Mouse (Mus musculus) embryonic facial prominence, embryonic 10.5 days (tissue): ENCODE data around the gene Sap25. TPM values are rescaled to one million over a fixed set of nuclear protein-coding genes. Genes with fewer than 3 reads are reported as not detected.

ENCODE experiments used
- DNase-seq: peaks from one replicate; pipeline ENCODE4 v3.0.0-alpha.2; 2017; ENCODE audit warnings: low spot score
- H3K27ac ChIP-seq: fragments of 300-500 bp; sonication (generic); replicated peaks from 2 replicates; pipeline ENCODE4 v1.5.1; 2016; ENCODE audit warnings: mild to moderate bottlenecking
- H3K27me3 ChIP-seq: fragments of 300-500 bp; sonication (generic); replicated peaks from 2 replicates; pipeline ENCODE4 v1.6.1; 2016; ENCODE audit warnings: low read depth, mild to moderate bottlenecking; ENCODE audit not compliant: poor library complexity, severe bottlenecking
- H3K36me3 ChIP-seq: fragments of 300-500 bp; sonication (generic); replicated peaks from 2 replicates; pipeline ENCODE4 v1.6.1; 2016; ENCODE audit warnings: mild to moderate bottlenecking, moderate library complexity
- H3K4me1 ChIP-seq: fragments of 300-500 bp; sonication (generic); 2 replicates; pipeline ENCODE4 v1.6.1; 2016
- H3K4me3 ChIP-seq: fragments of 300-500 bp; sonication (generic); 2 replicates; pipeline ENCODE4 v1.5.1; 2016; ENCODE audit warnings: mild to moderate bottlenecking, moderate library complexity
- H3K9me3 ChIP-seq: fragments of 300-500 bp; sonication (generic); 2 replicates; pipeline ENCODE4 v1.6.1; 2016; ENCODE audit warnings: mild to moderate bottlenecking
- WGBS: fragments of 180-500 bp; shearing (Covaris S2); methylation state at CpG from one replicate; pipeline ENCODE4 v1.1.7; 2016; 5-methylcytosine and 5-hydroxymethylcytosine counted together
- polyA plus RNA-seq: library from polyadenylated mRNA; unstranded; fragments of >200 nt; fragmentation: Nextera tagmentation; extraction: Ambion mirVana; gene quantifications from 2 replicates; pipeline ENCODE4 v1.2.1, GENCODE M21; 2016

Gene Sap25
- polyA plus RNA-seq = 9.0 and 9.2 TPM in 2 replicates

DNA sequence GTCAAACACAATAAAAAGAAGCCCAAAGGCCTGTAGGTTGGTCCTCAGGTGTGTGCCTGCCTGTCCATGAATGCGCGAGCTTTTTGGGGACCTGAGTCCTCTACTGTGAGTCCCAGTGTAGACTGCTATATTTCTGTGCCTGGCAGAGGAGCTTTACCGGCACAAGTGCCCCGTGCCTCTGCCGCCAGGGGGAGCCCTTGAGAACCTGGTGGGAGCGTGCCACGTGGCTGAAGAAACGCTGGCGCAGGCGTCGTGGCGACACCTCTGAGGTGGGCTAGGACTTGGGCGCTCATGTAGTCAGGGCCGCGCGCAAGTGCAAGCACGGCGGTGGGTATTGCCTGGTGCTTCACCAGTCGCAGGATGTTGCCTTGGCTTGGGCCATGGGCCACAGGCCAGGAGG, at the start of gene Sap25:
Gene Sap25 (plus strand): TSS at position 281 of the 400 bp plus-strand sequence.
- Histone ChIP-seq H3K4me1 (peaks cover 26% of the 10 kb centered on the region), H3K36me3 (peaks cover 73% of the 10 kb centered on the region), H3K4me3 (no peak within 1 kb of the TSS), H3K27me3 (peaks cover 38% of the 10 kb centered on the region), H3K27ac (no peak within 1 kb of the TSS), H3K9me3 (no peaks in the 10 kb centered on the region)
- WGBS = 90% methylated on average over 19 of the region's 19 CpGs
- DNase-seq = no peak

DNA sequence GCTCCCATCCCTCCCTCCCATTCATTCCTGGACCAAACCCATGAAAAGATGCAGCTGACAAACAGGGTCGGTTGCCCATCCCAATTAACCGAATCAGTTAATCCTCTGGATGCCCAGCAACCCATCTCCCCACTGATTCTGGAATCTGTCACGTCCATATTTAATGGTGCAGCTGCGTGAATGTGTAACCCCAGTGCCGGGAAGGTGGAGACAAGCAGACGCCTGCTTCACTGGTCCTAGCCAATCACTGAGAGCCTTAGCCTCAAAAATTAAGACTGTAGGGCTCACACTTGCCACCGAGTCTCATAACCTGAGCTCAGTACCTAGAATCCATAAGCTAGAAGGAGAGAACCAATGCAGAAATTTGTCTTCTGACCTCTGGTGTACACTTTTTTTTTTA, 45.2 kb upstream of the Sap25 start:
- no peaks in the 10 kb centered on the region for H3K27me3 ChIP-seq
- H3K27ac ChIP-seq = no peak overlapping the region
- DNase-seq = no peak
- no peaks in the 10 kb centered on the region for H3K9me3 ChIP-seq
- H3K36me3 ChIP-seq = peaks cover 22% of the 10 kb centered on the region
- 82% methylated on average over 7 of the region's 7 CpGs for WGBS
- peaks cover 22% of the 10 kb centered on the region for H3K4me1 ChIP-seq
- H3K4me3 ChIP-seq = no peak overlapping the region

DNA sequence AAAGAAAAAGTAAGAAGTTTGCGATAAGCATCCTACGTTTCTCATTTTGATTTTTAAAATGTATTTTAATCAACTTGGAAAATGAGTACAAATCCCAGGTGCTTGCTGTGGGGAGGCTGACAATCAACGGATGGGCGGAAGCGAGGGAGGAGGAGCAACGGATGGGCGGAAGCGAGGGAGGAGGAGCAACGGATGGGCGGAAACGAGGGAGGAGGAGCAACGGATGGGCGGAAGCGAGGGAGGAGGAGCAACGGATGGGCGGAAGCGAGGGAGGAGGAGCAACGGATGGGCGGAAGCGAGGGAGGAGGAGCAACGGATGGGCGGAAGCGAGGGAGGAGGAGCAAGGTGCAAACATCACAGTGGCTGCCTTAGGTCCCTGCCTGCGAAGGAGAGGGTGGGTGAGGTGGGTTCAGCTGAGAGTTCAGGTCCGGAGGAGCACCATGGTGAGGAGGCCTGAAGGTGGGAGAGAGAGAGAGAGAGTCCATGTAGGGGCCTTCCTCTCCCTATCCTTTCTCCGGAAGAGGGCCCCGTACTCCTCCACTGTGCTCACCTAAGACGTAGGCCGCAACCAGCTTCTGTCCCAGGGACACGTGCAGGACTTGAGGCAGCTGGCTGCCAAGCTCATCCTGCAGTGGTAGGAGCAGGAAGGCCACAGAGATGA, 44.4 kb upstream of the Sap25 start:
- no peaks in the 10 kb centered on the region for H3K27me3 ChIP-seq
- peak overlapping the region; percentile 75 for H3K27ac ChIP-seq
- no peak for DNase-seq
- no peaks in the 10 kb centered on the region for H3K9me3 ChIP-seq
- peaks cover 22% of the 10 kb centered on the region for H3K36me3 ChIP-seq
- H3K4me3 ChIP-seq = peak overlapping the region; percentile 49
- WGBS = 28% methylated on average over 30 of the region's 30 CpGs
- H3K4me1 ChIP-seq = peaks cover 26% of the 10 kb centered on the region

DNA sequence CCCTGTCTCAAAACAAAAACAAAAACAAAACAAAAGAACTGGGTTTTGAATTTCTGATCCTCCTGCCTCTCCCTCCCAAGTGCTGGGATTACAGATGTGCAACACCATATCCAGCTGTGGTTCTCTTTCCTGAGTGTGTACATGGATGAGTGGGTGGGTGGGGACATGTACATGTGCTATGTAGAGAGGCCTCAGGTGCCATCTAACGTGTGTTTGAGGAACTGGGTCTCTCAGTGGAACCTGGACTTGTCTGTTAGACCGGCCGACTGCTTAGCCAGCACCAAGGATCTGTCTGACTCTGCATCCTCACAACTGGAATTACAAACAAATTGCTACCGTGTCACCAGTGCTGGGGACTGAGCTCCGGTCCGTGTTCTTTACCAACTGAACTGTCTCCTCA, 43.5 kb upstream of the Sap25 start:
- Histone ChIP-seq H3K4me1 (peaks cover 34% of the 10 kb centered on the region), H3K9me3 (no peaks in the 10 kb centered on the region), H3K27me3 (no peaks in the 10 kb centered on the region), H3K27ac (no peak overlapping the region), H3K36me3 (peaks cover 22% of the 10 kb centered on the region), H3K4me3 (peak overlapping the region; percentile 49; the same call in 1 of the 2 replicates)
- DNase-seq = no peak
- 97% methylated on average over 6 of the region's 6 CpGs for WGBS

DNA sequence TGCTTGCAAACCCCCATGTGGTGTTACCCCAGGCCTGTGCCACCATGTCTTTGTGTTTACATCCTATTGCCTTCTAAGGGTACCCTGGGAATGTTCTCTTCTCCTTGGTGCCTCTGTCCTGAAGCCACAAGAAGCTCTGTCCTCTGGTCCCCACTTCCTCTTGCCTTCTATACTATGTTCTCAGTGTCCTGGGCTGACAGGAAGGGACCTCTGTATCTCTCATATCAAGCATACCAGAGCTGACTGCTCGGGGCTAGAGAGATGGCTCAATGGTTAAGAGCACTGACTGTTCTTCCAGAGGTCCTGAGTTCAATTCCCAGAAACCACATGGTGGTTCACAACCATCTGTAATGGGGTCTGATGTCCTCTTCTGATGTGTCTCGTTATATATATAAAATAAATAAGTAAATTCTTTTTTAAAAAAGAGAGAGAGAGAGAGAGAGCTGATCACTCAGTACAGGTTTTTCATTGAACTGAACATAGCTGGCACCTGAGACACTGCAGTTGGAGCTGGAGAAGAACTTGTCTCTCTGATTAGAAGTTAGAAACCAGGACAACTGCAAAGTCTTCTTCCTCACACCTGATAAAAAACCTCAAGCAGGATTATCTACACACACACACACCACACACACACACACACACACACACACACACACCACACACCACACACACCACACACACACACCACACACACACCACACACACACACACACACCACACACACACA, 42.9 kb upstream of the Sap25 start:
- DNase-seq = no peak
- no peaks in the 10 kb centered on the region for H3K27me3 ChIP-seq
- peaks cover 40% of the 10 kb centered on the region for H3K4me1 ChIP-seq
- no peak overlapping the region for H3K27ac ChIP-seq
- H3K9me3 ChIP-seq = no peaks in the 10 kb centered on the region
- 88% methylated on average over 2 of the region's 2 CpGs for WGBS
- H3K36me3 ChIP-seq = peaks cover 23% of the 10 kb centered on the region
- H3K4me3 ChIP-seq = no peak overlapping the region

DNA sequence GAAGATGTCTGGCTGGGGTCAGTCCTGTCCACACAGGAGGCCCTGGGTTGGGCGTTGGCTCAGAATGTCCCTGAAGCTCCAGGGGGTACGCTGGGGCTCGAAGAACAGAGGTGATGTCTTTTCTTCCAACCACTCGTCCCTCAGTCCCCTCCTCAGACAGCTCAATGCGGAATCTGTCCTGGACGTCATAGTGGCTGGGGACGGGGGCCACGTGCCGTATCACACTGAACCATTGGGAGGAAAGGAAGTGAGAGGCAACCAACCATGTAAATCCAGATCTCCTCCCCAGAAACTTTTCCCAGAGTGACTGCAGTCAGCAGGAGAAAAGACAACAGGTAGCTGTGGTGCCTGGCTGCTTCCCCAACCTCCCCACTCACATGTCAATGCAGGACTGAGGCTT, 41.5 kb upstream of the Sap25 start:
- no peaks in the 10 kb centered on the region for H3K27me3 ChIP-seq
- H3K36me3 ChIP-seq = peaks cover 37% of the 10 kb centered on the region
- H3K4me1 ChIP-seq = peaks cover 42% of the 10 kb centered on the region
- H3K9me3 ChIP-seq = no peaks in the 10 kb centered on the region
- 62% methylated on average over 9 of the region's 9 CpGs for WGBS
- H3K27ac ChIP-seq = peak overlapping the region; percentile 98; the same call in 1 of the 2 replicates
- DNase-seq = no peak
- peak overlapping the region; percentile 78 for H3K4me3 ChIP-seq

DNA sequence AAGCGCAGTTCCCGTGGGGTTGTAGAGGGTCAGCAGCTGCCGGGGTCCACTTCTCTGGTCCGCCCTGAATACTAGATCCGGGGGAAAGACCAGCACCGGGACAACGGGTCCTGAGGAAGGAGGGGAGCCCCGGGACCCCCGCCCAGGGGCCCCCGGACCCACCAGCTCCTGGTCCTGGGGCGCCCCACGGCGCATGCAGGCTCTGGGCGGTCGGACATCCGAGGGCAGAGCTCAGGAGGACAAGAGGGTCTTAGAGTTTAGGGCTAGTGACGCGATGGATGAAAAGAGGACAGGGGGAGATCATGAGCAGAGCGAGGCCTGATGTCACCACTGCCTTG, 40.9 kb upstream of the Sap25 start:
- peak overlapping the region; percentile 78 for H3K4me3 ChIP-seq

DNA sequence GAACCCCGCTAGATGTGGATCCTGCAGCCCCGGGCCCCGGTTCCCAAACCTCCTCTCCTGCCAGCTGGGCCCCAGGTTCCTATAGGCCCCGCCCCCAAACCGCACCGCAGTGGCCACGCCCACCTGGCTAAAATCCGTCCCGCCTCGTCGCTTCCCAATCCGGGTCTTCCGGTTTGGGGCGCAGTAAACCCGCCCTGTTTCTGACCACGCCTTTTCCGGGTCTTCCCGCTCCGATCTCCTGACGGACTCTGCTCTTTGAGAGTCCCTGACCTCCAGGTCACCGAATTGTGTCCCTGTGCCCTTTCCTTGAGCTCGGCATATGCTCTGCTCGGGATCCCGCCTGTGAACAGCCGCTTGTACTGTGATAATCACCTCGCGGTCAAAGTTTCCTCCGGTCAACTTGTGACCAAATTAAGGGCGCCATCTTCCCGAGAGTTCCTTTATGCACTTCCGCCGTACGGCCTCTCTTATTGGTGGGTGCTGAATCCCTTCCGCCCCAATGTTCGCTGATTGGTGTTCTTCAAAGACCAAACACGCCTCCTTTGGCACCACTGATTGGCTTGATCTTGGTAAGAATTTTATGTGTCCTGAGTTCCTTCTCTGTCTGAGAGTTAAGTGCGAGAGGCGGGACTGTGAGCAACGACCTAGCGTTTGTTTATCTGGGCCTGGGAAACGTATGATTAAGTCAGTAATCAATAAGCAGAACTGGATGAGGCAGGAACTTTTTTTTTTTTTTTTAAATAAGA, 40.3 kb upstream of the Sap25 start, which contains the start of gene Mospd3:
Gene Mospd3 (minus strand): TSS at position 440 of the 746 bp plus-strand sequence.
- WGBS = under 1% methylated on average over 41 of the region's 41 CpGs
- peak within 1 kb of the TSS; percentile 98 for H3K27ac ChIP-seq
- no peaks in the 10 kb centered on the region for H3K27me3 ChIP-seq
- H3K9me3 ChIP-seq = no peaks in the 10 kb centered on the region
- peaks cover 42% of the 10 kb centered on the region for H3K4me1 ChIP-seq
- H3K36me3 ChIP-seq = peaks cover 49% of the 10 kb centered on the region
- peak within 1 kb of the TSS; percentile 78 for H3K4me3 ChIP-seq
- peak; percentile 95 for DNase-seq

More for the DNA sequence above, 40.9 kb upstream of the Sap25 start:
- Histone ChIP-seq H3K4me1 (peaks cover 42% of the 10 kb centered on the region), H3K36me3 (peaks cover 43% of the 10 kb centered on the region), H3K9me3 (no peaks in the 10 kb centered on the region), H3K27ac (peak overlapping the region; percentile 98), H3K27me3 (no peaks in the 10 kb centered on the region)
- DNase-seq = no peak
- WGBS = 3% methylated on average over 19 of the region's 19 CpGs

DNA sequence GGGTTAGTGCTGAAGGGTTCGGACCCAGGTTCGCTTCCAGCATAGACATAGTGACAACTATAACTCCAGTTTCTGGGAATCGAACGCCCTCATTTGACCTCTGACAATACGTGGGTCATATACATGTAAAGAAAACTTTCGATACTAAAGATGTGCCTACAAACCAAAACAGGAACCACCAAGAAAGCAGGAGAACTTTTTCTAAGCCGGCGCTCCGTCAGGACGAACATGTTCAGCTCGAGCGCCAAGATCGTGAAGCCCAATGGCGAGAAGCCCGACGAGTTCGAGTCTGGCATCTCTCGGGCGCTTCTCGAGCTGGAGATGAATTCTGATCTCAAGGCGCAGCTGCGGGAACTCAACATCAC, 39.8 kb upstream of the Sap25 start:
- H3K4me1 ChIP-seq = peaks cover 42% of the 10 kb centered on the region
- WGBS = 1% methylated on average over 22 of the region's 22 CpGs

DNA sequence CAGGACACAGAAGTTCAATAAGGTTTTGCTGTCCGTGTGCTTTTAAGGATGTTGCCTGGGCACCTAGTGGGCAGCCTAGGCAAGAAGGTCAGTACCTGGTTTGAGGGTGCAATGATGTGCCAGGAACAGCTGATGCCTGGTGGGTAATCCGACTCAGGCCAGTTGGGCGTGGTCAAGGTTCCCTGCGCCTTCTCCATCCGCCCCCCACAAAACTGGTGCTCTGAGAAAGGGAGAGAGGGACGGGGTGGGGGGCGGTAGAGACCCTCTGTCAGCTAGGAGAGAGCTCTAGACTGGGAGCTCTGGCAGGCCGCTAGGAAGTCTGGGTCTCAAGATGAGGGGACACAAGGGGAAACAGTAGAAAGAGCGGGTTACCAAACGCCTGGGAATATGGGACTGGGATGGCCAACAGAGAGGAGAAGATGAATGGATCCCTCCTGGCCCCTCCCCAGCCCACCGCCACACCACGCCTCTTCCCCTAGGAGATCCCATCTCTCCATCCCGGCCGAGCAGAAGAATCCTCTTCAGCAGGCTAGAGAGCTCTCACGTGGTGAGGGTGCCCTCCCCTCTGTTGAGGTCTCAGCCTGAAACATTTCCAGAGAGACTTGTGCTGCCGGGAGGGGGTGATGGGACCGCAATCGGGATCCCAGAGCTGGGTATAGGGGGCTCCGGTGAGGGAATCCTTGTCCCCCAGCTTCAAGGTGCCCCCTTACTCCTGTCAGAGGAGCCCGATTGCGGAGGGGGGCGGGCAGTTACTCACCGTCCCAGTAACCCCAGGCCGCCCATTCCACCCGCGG, 33.1 kb upstream of the Sap25 start:
- no peak for DNase-seq
- H3K27me3 ChIP-seq = peaks cover 21% of the 10 kb centered on the region
- no peaks in the 10 kb centered on the region for H3K9me3 ChIP-seq
- WGBS = 15% methylated on average over 26 of the region's 26 CpGs
- H3K4me1 ChIP-seq = peaks cover 60% of the 10 kb centered on the region
- H3K36me3 ChIP-seq = peaks cover 54% of the 10 kb centered on the region
- H3K4me3 ChIP-seq = peak overlapping the region; percentile 57
- H3K27ac ChIP-seq = peak overlapping the region; percentile 97

More for the DNA sequence above, 39.8 kb upstream of the Sap25 start:
- Histone ChIP-seq H3K4me3 (peak overlapping the region; percentile 78), H3K9me3 (no peaks in the 10 kb centered on the region), H3K27ac (peak overlapping the region; percentile 98), H3K27me3 (no peaks in the 10 kb centered on the region), H3K36me3 (peaks cover 54% of the 10 kb centered on the region)
- peak; percentile 54 for DNase-seq

DNA sequence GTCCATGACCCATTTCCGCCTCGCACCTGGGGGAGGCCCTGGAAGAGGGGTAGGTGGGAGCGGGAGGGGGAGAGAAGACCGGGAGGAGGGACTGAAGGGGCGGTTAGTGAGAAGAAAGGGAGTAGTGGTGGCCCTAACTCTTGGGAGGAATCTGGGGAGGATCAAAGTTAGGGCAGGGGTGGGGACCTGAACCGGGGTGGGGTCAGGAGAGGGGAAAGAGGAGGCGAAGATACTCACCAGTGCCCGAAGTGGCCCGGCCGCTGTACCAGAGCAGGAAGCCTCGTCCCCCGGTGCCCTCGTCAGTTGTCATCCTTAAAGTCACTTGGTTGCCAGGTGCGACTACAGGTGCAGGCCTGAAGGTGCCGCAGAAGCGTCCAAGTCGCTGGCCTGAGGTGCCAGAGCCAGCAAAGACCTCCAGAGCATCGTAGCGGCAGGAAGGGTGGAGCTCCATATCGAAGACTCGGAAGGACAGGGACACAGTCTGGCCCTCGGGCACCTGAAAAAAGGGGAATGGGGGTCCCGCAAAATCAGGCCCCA, 32.4 kb upstream of the Sap25 start:
- Histone ChIP-seq H3K4me3 (peak overlapping the region; percentile 57), H3K27me3 (peaks cover 21% of the 10 kb centered on the region), H3K27ac (peak overlapping the region; percentile 97), H3K4me1 (peaks cover 64% of the 10 kb centered on the region), H3K36me3 (peaks cover 48% of the 10 kb centered on the region), H3K9me3 (no peaks in the 10 kb centered on the region)
- no peak for DNase-seq
- WGBS = 16% methylated on average over 23 of the region's 23 CpGs

DNA sequence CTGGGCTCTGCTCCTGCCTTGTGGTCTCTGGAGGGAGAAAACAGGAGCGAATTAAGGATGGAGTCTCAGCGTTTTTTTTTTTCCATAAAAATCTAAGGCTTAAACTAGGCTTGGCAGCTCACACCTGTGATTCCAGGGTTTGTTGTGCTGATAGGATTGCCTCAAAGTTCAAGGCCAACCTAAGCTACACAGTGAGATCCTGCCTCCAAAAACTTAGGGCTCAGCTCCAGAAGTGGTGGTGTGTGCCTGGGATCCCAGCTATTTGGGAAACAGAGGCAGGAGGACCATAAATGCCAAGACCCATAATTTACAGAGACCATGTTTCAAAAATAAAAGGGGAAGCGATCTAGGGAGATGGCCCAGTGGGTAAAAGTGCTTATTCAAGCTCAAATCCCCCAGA, 31.8 kb upstream of the Sap25 start:
- H3K36me3 ChIP-seq = peaks cover 42% of the 10 kb centered on the region
- peak overlapping the region; percentile 57 for H3K4me3 ChIP-seq
- no peaks in the 10 kb centered on the region for H3K9me3 ChIP-seq
- no peak for DNase-seq
- 48% methylated on average over 3 of the region's 3 CpGs for WGBS
- H3K27ac ChIP-seq = peak overlapping the region; percentile 97
- H3K4me1 ChIP-seq = peaks cover 69% of the 10 kb centered on the region
- H3K27me3 ChIP-seq = peaks cover 21% of the 10 kb centered on the region
